Mouse (Mus musculus): Measurements from ENCODE around the gene Wdr31.

GRCm38 (mm10) chr4:62518416-62519121, 47.9 kb upstream of the Wdr31 start:
- TF ChIP-seq CTCF (IDR thresholded peaks at IDR 0.05; ENCODE audit: borderline replicate concordance, extremely low read depth, insufficient read depth, insufficient read length) (no peak), POLR2A (IDR thresholded peaks at IDR 0.05; ENCODE audit: borderline replicate concordance, extremely low read depth, insufficient read depth, insufficient read length, poor library complexity, severe bottlenecking) (no peak)

All from brain, embryonic 14.5 days (tissue).